Mouse (Mus musculus): ENCODE data around the gene Mllt11. TPM values are rescaled to one million over a fixed set of nuclear protein-coding genes. Genes with fewer than 3 reads are reported as not detected.

The Mllt11 gene
- total RNA-seq, 2 experiments from 2014 or later: 468 to 474 TPM

DNA sequence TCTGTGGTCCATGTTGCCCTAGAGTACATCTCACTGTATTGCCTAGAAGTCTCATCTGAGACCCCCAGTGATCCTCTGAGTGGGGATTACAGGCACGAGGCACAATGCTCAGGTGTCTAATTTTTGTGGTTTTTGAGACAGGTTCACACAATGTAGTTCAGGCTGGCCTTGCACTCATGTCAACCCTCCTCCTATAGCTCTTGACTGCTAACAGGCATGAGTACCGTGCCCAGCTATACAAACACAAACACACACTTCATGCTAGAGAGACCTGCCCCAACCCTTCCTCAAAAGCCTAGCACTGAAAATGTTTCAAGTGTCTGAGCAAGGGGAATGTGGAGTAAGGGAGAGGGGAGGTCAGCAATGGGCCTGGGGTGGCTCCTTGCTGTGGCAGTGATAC is 45.9 kb downstream of the Mllt11 start:
- no peak for DNase-seq (ENCODE audit: low spot score in 2 of 2)
- intact Hi-C loops (cut with DNase I): no loop called here

DNA sequence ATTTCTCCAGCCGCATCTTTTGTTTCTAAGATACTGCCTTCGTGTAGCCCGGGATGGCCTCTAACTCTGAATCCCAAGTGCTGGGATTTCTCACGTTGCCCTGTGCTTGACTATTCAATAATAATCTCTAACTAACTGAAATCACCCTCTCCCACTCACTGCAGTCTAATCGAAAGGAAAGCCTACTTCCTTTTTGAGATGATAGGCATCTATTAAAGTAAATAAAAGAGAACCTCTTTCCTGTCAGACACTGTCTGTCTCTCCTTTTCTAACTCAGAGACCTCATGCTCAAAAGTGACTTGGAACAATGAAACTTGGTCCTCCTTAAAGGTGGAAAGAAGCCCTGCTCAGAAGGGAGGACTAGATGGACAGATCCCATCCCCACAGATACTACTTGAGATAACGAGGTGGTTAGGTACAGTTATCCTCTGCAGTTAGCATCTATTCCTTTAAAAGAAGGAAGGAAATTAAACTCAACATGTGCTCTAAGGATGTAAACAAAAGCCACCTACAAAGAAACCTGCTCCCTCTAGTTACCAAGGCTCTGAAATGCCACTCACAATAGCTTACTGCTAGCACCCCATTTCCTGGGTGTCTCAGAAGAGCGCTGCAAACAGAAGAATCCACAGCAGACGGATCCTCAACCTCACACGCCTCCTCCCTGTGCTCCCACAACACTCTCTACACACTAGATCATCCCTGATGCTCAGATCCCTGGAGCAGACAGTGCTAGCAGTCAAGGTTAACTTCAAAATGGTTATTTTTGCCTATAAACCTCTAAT is 47.0 kb downstream of the Mllt11 start:
- intact Hi-C loops (cut with DNase I): no loop called here
- DNase-seq (ENCODE audit: low spot score in 2 of 2): no peak

DNA sequence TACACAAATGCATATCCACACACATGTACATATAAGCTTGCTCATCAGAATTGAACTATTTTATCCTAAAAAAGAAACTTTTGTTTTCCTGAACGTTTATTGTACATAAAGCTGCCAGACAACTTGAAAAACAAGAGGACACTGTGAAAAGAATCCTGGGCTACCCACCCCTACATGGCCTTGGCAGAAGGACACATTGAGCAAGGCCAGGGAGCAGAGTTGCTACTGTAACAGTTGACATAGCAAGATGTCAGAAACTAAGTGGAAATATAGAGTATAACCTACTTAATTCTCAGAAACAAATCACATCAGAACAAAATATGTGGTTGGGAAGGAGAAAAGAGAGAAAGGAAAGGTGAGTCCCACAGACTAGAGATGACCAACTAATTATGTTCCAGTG is 50.1 kb downstream of the Mllt11 start:
- DNase-seq (ENCODE audit: low spot score in 2 of 2): no peak
- intact Hi-C loops (cut with DNase I): no loop called here

DNA sequence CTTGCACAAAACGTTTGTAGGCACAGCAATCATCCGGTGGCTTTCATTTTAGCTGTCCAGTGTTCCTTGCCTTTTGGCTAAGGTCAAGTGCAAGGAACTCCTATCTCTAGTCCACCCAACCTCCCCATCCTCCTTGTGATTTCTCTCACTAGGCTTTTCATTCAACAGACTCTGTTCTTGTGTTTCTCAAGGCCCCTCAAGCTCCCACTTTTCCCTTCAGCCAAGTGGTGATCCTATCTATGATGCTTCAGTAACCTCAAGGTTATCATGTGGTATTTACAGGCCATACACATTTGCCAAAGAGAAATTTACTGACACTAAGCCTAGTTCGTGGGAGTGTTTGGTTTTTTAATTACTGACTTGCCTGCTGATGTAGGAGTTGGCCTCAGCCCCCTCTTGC is 52.1 kb downstream of the Mllt11 start:
- intact Hi-C loops (cut with DNase I): no loop called here
- no peak for DNase-seq (ENCODE audit: low spot score in 2 of 2)

DNA sequence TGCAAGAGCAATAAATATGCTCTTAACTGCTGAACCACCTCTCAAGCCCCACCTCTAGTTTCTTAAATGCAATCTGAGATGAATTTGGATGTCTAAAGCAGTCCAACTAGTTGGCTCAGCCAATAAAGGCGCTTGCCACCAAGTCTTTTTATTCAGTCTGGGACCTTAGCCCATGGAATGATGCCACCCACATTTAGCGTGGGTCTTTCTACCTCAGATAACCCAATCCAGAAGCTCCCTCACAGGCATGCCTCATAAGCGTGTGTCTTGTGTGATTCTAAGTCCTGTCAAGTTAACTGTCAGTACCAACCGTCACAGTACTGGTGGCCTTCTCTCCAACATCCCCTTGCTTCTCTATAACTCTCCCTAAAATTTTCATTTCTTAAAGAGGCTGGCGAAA is 53.0 kb downstream of the Mllt11 start:
- intact Hi-C loops (cut with DNase I): no loop called here
- DNase-seq (ENCODE audit: low spot score in 2 of 2): peak in 1 of 2 experiments; percentile 53

DNA sequence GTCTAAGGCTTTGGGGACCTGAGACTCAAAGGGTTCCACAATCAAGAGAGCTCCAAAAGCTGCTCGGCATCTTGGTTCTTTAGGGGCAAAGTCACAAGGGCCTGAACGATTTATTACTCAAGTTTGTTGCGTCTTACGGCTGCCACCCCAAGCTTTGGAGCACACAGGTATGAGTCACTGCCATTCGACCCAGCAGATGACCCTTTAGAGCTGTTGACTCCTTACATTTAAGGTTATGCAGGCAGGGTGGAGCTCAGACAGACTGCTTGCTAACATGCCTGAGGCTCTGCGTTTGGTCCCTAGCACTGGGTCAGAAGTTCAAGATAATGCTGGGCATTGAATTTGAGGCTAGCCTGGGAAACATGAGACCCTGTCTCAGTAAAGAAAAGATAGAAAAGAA is 54.4 kb downstream of the Mllt11 start:
- intact Hi-C loops (cut with DNase I): no loop called here
- DNase-seq (ENCODE audit: low spot score in 2 of 2): no peak

DNA sequence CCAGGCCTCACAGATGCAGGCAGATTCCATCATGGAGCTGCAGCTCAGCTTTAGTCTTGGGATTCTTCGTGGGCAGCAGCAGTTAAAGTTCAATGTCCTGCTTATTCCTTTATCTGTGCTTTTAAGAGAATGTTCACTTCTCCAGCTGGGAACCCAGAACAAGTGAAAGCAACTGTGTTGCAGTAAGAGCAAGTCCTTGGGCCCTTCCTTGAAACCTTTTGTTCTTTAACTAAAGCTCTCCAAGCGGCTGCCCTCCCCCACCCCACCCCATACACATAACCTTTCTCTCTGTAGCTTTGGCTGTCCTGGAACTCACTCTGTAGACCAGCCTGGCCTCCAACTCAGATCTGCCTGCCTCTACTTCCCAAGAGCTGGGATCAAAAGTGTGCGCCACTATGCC is 55.5 kb downstream of the Mllt11 start:
- no peak for DNase-seq (ENCODE audit: low spot score in 2 of 2)
- intact Hi-C loops (cut with DNase I): no loop called here

DNA sequence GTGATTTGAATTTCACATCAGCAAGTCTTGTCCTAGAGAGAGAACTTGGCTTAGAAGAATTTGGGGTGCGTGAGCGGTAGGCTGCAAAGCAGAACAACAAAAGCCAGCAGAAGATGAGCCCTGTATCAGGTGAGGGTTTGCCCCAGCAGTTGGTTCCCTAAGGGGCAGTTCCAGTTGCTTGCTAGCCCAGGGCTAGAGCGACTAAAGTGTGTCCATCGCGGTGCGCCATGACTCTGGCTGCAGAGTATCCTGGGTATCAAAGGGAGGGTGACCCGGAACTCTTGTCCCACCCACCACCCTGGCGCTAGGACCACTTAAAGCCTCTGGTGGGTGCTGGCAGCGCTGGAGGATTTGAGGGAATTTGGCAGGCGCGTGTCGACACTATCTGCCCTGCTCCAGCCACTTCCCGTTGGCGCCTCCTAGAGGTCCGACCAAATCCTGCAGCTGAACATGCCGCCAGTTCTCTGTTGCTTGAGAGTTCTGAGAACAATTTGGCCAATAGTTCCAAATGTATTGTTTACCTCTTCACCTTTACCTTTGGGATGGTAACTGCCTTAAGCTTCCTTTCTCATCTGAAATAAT is 57.9 kb downstream of the Mllt11 start:
- intact Hi-C loops (cut with DNase I): no loop called here

DNA sequence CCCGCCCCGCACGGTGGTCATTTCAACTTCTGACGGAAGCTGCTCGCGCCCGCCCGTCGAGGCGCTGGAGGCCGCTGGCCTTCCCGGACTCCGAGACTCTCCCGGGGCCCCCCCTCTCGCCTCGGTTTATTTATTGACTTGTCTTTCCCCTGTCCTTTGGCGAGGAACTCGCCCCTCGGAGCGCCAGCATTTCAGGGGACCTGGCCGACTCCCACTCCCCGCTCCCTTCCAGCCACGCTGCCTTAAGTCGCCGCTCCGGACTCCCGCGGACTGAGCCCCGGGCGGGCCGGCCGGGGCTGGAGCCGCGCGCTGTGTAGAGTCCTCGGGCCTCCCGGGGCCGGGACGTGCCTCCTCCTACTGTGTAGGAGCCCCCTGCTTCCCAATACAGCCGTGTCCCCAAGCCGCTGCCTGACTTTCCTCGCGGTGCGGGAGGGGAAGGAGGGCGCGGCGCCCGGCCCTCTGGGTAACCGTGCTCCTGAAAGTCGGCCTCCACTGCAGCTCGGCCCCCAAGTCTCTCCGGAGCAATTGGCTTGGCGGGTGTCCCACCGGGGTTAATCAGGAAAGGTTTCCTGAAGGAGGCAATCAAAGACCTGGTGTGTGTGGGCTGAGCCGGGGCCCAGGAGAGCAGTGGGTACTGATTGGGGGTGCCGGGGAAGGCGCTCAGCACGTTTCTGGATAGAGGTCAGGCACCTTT is 58.6 kb downstream of the Mllt11 start:
- intact Hi-C loops (cut with DNase I): no loop called here
- DNase-seq (ENCODE audit: low spot score in 2 of 2): no peak

More for the DNA sequence above, 57.9 kb downstream of the Mllt11 start:
- DNase-seq (ENCODE audit: low spot score in 2 of 2): peak; percentile 76 to 79

DNA sequence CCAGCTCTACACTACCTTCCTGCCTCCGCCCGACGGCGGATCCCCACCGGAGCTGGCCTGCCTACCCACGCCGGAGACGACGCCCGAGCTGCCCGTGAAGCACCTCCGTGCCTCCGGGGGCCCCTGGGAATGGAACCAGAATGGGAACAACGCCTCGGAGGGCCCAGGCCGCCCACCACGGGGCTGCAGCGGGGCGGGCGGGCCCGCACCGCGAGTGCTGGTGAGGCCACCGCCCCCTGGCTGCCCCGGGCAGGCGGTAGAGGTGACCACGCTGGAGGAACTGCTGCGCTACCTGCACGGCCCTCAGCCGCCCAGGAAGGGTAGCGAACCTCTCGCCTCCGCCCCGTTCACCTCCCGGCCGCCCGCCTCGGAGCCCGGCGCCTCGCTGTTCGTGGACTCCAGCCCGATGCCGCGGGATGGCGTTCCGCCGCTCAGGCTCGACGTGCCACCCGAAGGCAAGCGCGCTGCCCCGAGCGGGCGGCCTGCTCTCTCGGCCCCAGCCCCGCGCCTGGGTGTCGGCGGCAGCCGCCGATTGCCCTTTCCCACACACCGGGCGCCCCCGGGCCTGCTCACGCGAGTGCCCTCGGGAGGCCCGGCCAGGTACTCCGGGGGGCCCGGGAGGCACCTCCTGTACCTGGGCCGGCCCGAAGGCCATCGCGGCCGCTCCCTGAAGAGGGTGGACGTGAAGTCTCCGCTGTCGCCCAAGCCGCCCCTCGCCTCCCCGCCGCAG is 59.3 kb downstream of the Mllt11 start:
- intact Hi-C loops (cut with DNase I): no loop called here
- DNase-seq (ENCODE audit: low spot score in 2 of 2): no peak

DNA sequence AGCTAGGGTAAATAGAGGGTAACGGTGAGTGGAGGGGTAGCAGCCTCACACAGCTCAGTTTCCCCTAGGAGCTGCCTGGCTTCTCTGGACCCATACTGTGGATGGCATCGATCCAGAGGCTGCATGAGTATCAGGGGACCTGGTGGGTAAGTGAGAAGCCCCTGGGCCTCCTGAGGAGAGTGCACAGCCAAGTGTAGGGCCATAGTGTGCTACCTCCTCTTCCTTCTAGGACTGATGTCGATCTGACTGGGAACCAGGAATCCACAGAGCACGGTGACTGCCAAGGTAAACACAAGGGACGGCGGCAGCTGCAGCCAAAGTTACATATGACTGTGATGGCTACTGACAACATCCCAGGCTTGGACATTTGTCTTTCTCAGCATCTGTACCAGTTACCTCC is 60.9 kb downstream of the Mllt11 start:
- intact Hi-C loops (cut with DNase I): no loop called here
- no peak for DNase-seq (ENCODE audit: low spot score in 2 of 2)

DNA sequence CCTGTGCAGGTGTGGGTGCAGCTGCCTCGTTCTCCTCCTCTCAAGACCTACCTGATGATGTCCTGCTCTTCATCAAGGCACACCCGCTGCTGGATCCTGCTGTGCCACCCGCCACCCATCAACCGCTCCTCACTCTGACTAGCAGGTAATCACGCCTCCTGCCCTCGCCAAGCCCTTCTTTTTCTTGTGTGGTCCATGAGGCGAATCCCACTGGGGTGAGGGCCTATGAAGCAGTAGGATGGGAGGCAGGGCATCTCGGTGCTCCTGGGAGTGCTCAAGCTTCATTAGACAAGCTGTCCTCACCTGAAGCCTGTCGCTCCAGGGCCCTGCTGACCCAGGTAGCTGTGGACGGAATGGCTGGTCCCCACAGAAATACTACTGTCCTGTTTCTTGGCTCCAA is 62.0 kb downstream of the Mllt11 start:
- intact Hi-C loops (cut with DNase I): no loop called here
- no peak for DNase-seq (ENCODE audit: low spot score in 2 of 2)

Other genes with a start within 250 kb of the Mllt11 start
- gene Zfp687, start 216.7 kb downstream of the Mllt11 start, total RNA-seq (2021): 10 to 100 TPM; 21.8 to 22.2 TPM
- gene Psmd4, start 189.6 kb downstream of the Mllt11 start, total RNA-seq (2021): 100 to 1,000 TPM; 149 to 157 TPM
- 10 to 100 TPM; 37.6 to 45.1 TPM for gene Pip5k1a, start 125.2 kb downstream of the Mllt11 start, total RNA-seq (2021)
- 10 to 100 TPM; 36.1 to 37.3 TPM for gene Vps72, start 121.1 kb downstream of the Mllt11 start, total RNA-seq (2021)
- under 1 TPM; 0.29 to 0.32 TPM for gene Tmod4, start 107.7 kb downstream of the Mllt11 start, total RNA-seq (2021)
- gene Scnm1, start 98.2 kb downstream of the Mllt11 start, total RNA-seq (2021): 10 to 100 TPM; 38.8 to 42.8 TPM
- 10 to 100 TPM; 19.2 to 20.7 TPM for gene Lysmd1, start 98.1 kb downstream of the Mllt11 start, total RNA-seq (2021)
- gene Tnfaip8l2, start 89.8 kb downstream of the Mllt11 start, total RNA-seq (2021): 1 to 10 TPM; 1.8 to 3.1 TPM
- gene Sema6c, start 71.7 kb downstream of the Mllt11 start, total RNA-seq (2021): 10 to 100 TPM; 40.3 to 40.5 TPM
- 1 to 10 TPM; 7.5 to 7.8 TPM for gene Gabpb2, start 14.3 kb downstream of the Mllt11 start, total RNA-seq (2021)
- 10 to 100 TPM; 67.3 to 71.2 TPM for gene Cdc42se1, start 3.4 kb downstream of the Mllt11 start, total RNA-seq (2021)
- not detected for gene Gm128, start 9.4 kb upstream of the Mllt11 start, total RNA-seq (2021)
- gene Bnipl, start 19.0 kb upstream of the Mllt11 start, total RNA-seq (2021): under 1 TPM in 1 of 2 experiments, not detected in 1; 0.33 TPM
- 10 to 100 TPM; 23.5 to 25.5 TPM for gene Mindy1, start 49.2 kb upstream of the Mllt11 start, total RNA-seq (2021)
- gene Prune1, start 49.9 kb upstream of the Mllt11 start, total RNA-seq (2021): 10 to 100 TPM; 31.7 to 32.3 TPM
- under 1 TPM; 0.64 to 0.89 TPM for gene Anxa9, start 75.0 kb upstream of the Mllt11 start, total RNA-seq (2021)
- 10 to 100 TPM; 39.1 to 46.8 TPM for gene Cers2, start 82.6 kb upstream of the Mllt11 start, total RNA-seq (2021)
- 10 to 100 TPM; 38.1 to 41.5 TPM for gene Setdb1, start 125.0 kb upstream of the Mllt11 start, total RNA-seq (2021)
- gene 4930558C23Rik, start 170.7 kb upstream of the Mllt11 start, total RNA-seq (2021): not detected
- gene Arnt, start 202.2 kb upstream of the Mllt11 start, total RNA-seq (2021): 10 to 100 TPM; 32.2 to 36.2 TPM

All from left cerebral cortex, postnatal 14 days (tissue).